Mouse (Mus musculus) left cerebral cortex, postnatal 36 days (tissue): ENCODE data around the gene Ttc6. TPM values are rescaled to one million over a fixed set of nuclear protein-coding genes. Genes with fewer than 3 reads are reported as not detected.

Experiments
- DNase-seq, 2 experiments: peaks; one replicate each; pipeline ENCODE4 v3.0.0; 2021 to 2022; ENCODE audit warnings: low spot score in 2 of 2, mixed read lengths in 1 of 2
- intact Hi-C: fragments of 180-260 bp; cut with DNase I; formaldehyde crosslinking; loops from one replicate; pipeline ENCODE4 v1.15.1; 2025
- total RNA-seq, 2 experiments: library from RNA; stranded (reverse); gene quantifications; 2 replicates each; pipeline ENCODE4 v1.2.3; 2021

Gene Ttc6
- under 1 TPM; 0.09 to 0.20 TPM for total RNA-seq

- DNase-seq: no peak
- intact Hi-C loops: no loop called here
These were observed at the start of gene Ttc6 for GRCm38 (mm10) chr12:57563909-57564308. Ttc6 (plus strand) TSS chr12:57564113.

- intact Hi-C loops: no loop called here
- no peak for DNase-seq
These were observed 49.4 kb upstream of the Ttc6 start for GRCm38 (mm10) chr12:57514552-57514951.

- no peak for DNase-seq
- intact Hi-C loops: no loop called here
These were observed 48.1 kb upstream of the Ttc6 start for GRCm38 (mm10) chr12:57515702-57516377.

- intact Hi-C loops: no loop called here
- DNase-seq: no peak
These were observed 35.6 kb upstream of the Ttc6 start for GRCm38 (mm10) chr12:57528335-57528734.

- DNase-seq: no peak
- intact Hi-C loops: no loop called here
These were observed 33.4 kb upstream of the Ttc6 start for GRCm38 (mm10) chr12:57530474-57530873.

- no peak for DNase-seq
- intact Hi-C loops: no loop called here
These were observed 29.4 kb upstream of the Ttc6 start for GRCm38 (mm10) chr12:57534517-57534878.

- DNase-seq: no peak
- intact Hi-C loops: loop anchor here (5.0 kb wide), 2 partner anchors 838 to 923 kb away; partner anchors contain the start of gene Nkx2-9
These were observed 28.9 kb upstream of the Ttc6 start for GRCm38 (mm10) chr12:57534879-57535611.

GRCm38 (mm10) chr12:57536056-57536908 is 27.6 kb upstream of the Ttc6 start:
- DNase-seq: no peak
- intact Hi-C loops: loop anchor here (5.0 kb wide), 2 partner anchors 839 to 924 kb away; partner anchors contain the start of gene Nkx2-9

GRCm38 (mm10) chr12:57536909-57537670 is 26.8 kb upstream of the Ttc6 start:
- DNase-seq: no peak
- intact Hi-C loops: loop anchor here (5.0 kb wide), 2 partner anchors 840 to 925 kb away; partner anchors contain the start of gene Nkx2-9

GRCm38 (mm10) chr12:57537791-57538587 is 25.9 kb upstream of the Ttc6 start:
- intact Hi-C loops: loop anchor here (5.0 kb wide), 2 partner anchors 841 to 926 kb away; partner anchors contain the start of gene Nkx2-9
- no peak for DNase-seq

GRCm38 (mm10) chr12:57538588-57539550 is 25.0 kb upstream of the Ttc6 start:
- intact Hi-C loops: loop anchor here (5.0 kb wide), 2 partner anchors 842 to 927 kb away; partner anchors contain the start of gene Nkx2-9
- peak in 1 of 2 experiments; percentile 30 for DNase-seq

- intact Hi-C loops: loop anchor here (5.0 kb wide), 2 partner anchors 842 to 927 kb away; partner anchors contain the start of gene Nkx2-9
- DNase-seq: peak in 1 of 2 experiments; percentile 16
These were observed 24.3 kb upstream of the Ttc6 start for GRCm38 (mm10) chr12:57539551-57539985.

- intact Hi-C loops: loop anchor here (5.0 to 10.0 kb wide), 3 partner anchors 256 to 1086 kb away; no protein-coding TSS in a partner anchor
These were observed 22.8 kb upstream of the Ttc6 start for GRCm38 (mm10) chr12:57541118-57541517.

GRCm38 (mm10) chr12:57541931-57542745 is 21.8 kb upstream of the Ttc6 start:
- DNase-seq: peak in 1 of 2 experiments; percentile 10
- intact Hi-C loops: loop anchor here (5.0 to 10.0 kb wide), 3 partner anchors 257 to 1087 kb away; no protein-coding TSS in a partner anchor

More at GRCm38 (mm10) chr12:57541118-57541517, 22.8 kb upstream of the Ttc6 start:
- no peak for DNase-seq

- DNase-seq: no peak
- intact Hi-C loops: loop anchor here (5.0 to 10.0 kb wide), 3 partner anchors 258 to 1088 kb away; no protein-coding TSS in a partner anchor
These were observed 20.9 kb upstream of the Ttc6 start for GRCm38 (mm10) chr12:57542746-57543626.
